Mouse (Mus musculus) gonadal fat pad, adult 2 months (tissue): ENCODE results near the gene Tmem107. TPM values are rescaled to one million over a fixed set of nuclear protein-coding genes. Genes with fewer than 3 reads are reported as not detected.

Experiments
- DNase-seq: peaks from one replicate; pipeline ENCODE4 v3.0.0-alpha.2; 2012; ENCODE audit warnings: low read depth
- polyA plus RNA-seq: library from polyadenylated mRNA; depleted of rRNA; stranded (reverse); fragments of >200 nt; gene quantifications from 2 replicates; pipeline ENCODE4 v1.2.3, GENCODE M21; 2012

Tmem107 gene
- polyA plus RNA-seq, 1 experiment = 40.1 TPM

DNA sequence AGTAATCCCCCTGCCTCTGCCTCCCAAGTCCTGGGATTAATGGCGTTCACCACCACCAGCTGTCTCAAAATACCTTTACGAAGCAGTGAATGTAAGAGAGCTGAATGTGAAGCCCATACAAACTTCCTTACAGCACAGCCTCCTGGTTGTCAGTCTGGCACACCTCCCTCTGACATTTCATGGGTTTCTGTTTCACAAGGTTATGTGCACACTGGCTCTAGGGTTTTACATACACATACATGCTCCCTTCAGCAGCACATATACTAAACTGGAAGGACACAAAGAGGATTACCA lies 4.1 kb downstream of the Tmem107 start:
- no peak for DNase-seq

DNA sequence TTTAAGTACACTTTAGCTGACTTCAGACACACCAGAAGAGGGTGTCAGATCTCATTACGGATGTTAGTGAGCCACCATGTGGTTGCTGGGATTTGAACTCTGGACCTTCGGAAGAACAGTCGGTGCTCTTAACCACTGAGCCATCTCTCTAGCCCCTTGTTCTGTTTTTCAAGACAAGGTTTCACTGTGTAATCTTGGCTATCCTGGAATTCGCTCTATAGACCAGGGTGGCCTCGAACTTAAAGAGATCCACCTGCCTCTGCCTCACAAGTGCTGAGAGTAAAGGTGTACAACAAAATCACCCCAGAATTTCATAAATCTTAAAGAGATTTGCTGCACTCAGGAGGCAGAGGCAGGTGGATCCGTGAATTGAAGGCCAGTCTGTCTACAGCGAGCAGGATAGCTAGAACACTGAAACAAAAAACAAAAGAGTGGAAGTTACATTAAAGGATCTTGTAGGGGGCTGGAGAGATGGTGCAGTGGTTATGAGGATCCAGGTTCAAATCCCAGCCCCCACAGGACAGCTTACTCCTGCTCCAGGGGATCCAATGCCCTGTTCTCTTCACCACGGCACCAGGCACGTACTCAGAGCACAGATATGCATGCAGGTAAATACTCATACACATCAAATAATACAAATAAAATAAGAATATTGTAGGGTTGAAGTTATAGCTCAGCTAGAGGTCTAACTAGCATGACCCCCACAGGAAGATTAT lies 5.3 kb downstream of the Tmem107 start:
- DNase-seq = no peak

DNA sequence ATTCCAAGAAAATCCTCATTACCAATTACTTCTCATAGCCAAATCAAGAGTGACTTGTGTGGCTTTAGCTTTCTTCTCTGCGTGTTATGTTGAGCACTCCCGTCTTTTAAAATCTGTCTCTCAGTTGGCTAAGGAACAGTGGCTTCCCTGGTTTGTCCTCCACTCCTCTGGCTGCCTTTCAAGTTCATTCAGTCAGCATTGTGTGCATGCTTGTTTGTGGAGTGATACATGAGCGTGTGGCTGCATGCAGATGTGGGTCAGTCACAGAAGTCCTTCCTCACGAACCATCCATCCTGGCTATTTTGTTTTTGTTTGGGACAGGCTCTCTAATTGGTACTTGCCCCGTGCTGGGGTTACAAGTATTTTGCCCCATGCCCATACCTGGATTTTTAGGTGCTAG lies 6.0 kb downstream of the Tmem107 start:
- no peak for DNase-seq

DNA sequence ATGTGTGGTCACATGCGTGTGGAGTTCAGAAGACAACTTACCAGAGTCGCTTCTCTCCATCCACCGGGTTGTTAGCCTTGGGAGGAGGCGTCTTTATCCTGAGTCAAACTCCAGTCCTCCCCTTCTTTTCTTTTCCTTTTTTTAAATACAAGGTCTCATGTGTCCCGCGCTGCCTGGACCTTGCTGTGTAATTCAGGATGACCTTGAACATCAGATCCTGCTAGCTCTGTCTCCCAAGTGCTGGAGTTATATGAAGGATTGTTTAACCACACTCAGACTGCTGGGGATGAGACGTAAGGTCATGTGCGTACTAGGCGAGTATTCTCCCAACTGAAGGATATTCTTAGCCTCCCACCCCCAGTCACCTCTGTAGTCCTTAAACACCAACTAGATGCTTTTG lies 6.7 kb downstream of the Tmem107 start:
- DNase-seq = no peak

DNA sequence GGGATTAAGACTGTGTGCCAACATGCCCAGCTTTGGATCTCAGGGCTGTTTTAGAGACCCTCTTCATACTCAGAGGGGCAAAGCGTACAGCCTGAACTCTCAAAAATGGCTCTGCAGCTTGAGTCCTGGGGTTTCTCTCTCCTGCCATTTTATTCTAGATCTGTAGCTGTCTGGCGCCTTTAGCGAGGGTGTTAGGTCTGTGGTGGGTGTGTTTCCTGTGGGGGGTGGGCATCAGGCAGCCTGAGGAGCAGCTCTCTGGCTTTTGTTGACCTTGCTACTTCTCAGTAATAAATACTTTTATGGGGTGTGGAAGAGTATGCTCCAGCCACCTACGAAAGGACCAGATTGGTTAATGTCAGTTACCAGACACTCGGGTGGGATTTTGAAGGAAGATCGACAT lies 7.4 kb downstream of the Tmem107 start:
- no peak for DNase-seq

DNA sequence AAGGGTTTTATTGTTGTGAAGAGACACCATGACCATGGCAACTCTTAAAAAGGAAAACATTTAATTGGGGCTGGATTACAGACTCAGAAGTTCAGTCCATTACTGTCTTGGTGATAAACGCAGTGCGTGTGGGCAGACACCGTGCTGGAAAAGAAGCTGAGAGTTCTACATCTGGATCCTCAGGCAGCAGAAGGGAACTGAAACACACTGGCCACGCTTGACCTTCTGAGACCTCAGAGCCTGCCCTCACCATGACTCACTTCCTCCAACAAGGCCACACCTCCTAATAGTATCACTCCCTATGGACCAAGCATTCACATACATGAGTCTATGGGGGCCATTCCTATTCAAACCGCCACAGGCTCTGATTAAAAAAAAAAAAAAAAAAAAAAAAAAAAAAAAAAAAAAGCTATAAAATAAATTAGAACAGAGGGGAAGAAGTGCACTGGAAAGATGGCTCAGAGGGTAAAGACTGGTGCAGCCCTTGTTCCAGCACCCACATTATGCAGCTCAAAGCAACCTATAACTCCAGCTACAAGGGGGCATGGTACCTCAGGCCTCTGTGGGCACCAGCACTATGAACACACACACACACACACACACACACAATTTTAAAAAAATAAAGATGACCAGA lies 8.3 kb downstream of the Tmem107 start:
- DNase-seq = no peak

DNA sequence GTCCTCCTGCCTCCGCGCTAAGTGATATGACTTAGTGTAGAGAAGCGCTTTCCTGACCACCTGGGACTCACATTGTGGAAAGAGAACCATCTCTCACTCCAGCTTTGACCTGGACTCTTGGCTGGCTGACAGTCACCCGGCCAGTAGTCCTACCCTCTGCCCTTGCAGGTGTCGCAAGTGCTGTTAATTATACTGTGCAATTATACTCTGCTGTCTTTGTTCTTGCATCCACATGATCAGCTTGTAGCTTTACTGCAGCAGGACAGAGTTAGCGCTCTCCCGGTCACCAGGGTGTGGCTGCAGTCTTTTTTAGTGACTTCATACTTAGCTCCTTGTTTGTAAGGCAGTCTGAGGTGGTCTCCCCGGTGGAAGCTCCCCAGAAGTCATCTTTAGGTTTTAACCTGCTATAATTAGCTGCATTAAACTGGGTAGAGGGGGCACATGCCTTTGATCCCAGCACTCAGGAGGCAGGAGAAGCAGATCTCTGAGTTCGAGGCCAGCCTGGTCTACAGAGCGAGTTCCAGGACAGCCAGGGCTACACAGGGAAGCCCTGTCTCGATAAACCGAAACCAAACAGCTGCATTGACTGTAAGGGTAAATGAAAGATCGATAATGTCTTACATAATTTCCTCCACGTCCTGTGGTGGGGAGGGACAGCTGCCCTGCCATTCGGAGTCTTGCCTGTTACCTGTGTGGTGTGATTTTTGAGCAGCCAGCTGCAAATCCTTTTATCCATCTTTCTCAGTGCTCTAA lies 9.7 kb downstream of the Tmem107 start:
- DNase-seq = no peak

DNA sequence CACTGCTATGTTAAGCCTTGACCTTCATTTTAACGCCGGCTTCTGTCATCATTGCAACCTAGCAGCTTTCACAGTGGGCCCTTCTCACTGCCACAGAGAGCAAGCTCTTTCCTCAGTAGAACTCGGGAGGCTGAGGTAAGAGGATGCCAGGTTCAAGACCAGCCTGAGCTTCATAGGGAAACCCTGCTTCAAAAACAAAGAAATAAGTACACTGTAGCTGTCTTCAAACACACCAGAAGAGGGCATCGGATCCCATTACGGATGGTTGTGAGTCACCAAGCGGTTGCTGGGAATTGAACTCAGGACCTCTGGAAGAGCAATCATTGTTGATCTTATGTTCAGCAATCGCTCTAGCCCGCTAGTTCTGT lies 10.2 kb downstream of the Tmem107 start:
- DNase-seq = no peak

DNA sequence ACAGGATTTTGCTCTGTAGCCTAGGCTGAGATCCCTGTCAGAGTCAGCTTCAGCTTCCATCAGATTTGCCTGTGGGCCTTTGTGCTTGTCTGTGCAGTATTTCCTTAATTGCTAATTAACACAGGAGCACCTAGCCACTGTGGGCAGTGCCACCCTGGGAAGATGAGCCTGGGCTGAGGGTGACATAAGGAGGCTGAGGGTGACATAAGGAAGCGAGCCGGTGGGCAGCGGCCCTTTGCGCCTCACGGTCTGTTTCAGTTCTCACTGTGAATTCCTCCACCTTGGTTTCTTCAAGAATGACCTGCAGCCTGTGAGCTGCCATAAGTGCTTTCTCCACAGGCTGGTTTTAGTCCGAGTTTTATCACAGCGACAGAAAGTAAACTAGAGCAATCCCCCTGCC lies 11.0 kb downstream of the Tmem107 start:
- no peak for DNase-seq

DNA sequence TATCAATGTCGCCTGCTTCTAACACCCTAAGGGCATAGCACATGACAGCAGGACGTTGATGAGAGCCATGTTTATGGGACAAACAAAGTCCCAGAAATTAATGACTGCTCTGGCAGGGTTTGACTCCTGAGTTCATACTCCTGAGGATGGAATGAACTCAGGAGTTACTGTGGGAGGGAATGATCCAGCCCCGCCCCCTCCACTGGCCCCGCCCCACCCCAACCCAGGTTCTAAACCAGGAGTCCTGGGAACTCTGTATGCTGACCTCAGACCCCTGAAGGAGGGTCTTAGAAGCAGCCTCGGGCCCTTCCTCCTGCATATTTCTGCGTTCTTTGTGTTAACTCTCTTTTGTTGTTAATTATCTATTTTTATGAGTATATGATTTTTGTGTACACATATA lies 15.0 kb downstream of the Tmem107 start:
- no peak for DNase-seq

DNA sequence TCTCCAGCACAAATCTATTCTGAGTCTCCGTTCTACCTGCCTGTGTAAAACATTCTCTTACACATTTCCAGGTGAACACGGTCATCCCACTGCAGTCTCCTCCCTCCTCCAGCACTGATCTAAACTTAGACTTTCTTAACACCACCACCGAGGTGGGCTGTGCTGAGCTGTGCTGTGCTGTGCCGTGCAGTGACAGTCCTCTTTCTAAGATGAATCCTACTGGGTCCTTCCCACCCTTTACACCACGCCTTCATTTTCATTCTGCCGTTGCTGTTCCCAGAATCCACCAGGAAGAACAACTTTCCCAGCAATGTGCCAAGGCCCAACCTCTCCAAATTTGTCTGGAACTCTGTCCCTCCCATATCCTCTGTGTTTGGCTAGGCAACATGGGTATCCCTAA lies 15.8 kb downstream of the Tmem107 start:
- no peak for DNase-seq

DNA sequence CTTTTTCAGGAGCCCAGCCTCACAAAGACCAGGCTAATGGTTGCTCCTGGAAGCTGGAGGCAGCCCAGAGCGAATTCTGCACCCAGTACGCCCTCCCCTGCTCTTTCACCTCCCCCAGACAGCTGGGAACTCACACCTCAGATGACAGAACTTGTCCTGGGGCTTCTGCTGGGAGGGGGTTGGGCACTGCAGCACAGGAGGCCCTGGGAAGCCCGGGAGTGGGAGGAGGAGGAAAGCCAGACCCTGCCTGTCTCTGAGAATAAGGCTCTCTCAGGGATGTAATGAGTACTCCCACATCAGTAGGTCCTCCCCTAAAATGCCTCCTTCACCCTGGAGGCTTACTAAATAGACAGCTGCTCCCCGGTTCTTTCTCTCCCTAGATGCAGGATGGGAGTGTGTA lies 16.5 kb downstream of the Tmem107 start:
- DNase-seq = no peak

DNA sequence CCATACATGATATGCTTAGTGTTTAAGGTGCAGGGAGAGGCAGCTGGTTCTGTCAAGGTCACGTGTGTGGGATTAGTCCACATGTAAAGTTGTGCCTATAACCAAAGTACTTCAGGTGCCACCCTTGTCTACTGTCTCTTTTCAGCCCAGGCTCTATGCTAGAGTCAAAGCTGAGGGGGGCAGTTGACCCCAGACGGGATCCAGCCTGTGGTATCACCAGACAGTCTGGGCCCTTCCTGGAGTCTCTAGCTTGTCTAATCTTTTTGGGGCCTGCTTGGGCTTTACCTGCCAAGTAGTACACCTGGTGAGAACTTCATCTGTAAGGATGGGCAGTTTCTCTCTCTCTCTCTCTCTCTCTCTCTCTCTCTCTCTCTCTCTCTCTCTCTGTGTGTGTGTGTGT lies 17.0 kb downstream of the Tmem107 start:
- DNase-seq = no peak

DNA sequence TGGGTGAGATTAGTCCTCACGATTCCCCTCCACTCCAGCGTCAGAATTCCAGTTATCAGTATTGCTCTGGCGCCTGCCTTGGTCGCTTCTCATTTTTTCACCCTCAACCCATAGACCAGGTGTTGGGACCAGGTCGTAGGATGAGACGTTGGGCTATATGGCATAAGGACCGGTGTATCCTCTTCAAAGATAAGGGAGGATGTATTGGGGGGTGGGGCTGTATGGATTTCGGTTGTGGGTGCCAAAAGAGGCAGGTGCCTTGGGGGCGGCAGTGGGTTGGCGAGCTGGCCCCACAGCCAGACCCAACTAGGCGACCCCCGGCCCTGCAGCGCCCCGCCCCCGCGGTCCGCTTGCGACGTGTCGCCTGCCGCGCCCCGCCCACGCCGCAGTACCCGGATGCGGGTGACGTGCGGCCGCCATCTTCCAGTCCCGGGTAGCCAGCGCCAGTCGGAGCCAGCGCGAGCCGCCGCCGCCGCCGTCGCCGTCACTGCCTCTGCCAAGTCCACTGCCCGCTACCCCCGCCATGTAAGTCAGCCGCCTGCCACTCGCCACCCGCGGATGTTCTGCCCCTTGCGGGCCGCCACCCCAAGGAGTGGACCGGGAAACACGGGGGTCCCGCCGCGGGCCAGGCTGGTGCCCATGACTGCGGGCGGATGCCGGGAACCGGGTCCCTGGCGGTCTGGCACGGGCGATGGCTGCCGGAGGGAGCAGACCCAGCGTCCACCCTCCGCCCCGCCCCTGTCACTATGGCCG lies 17.7 kb downstream of the Tmem107 start, which contains the start of gene Vamp2:
Gene Vamp2 (plus strand): TSS at position 388 of the 753 bp plus-strand sequence.
- no peak for DNase-seq

DNA sequence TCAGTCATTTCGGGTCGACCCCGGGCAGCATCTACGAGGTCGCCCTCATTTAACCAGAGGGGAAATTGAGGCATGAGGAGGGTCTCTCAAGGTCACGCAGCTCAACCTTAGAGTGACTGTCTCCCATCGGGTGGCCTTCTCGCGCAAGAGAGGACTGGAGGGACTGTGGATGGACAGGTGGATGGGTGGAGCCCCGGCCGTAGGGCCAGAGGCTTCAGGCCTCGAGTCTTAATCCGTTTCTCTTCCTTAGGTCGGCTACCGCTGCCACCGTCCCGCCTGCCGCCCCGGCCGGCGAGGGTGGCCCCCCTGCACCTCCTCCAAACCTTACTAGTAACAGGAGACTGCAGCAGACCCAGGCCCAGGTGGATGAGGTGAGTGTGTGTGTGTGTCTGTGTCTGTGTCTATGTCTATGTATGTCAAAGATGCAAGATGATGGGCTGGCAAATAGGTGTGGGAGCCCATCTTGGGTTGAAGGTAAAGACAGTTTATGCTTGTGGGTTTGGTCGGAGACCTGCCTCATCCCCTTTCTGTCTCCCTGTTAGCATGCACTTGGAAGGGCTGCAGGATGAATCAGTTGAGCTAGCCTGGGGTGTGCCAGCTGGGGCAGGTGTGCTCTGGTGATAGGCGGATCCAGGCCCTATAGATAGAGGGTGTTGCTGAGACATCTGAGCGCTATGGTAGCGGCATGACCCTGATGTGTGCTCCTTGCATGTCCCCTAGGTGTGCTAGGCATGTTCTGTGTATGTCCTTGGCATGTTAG lies 18.4 kb downstream of the Tmem107 start:
- no peak for DNase-seq

DNA sequence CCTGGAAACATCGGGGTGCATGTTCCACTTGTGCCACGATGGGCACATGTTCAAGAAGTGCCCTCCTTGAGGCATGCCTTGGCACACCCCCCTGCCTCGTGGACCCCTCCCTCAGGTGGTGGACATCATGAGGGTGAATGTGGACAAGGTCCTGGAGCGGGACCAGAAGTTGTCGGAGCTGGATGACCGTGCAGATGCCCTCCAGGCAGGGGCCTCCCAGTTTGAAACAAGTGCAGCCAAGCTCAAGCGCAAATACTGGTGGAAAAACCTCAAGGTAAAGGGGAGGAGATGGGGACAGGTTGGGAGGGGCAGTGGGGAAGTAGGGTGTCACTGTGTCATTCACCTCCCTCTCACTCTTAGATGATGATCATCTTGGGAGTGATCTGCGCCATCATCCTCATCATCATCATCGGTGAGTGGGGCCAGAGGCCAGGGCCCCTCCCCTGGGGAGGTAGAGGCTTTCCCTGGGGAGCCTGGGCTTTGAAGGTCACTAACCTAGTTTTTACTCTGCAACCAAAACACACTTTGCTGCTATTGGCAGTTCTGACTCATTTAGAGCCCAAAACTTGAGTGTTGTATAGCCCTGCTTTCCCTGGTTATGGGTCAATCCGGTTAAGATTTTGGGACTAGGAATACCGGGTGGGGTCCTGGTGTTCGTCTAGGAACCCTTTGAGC lies 19.1 kb downstream of the Tmem107 start:
- DNase-seq = no peak

DNA sequence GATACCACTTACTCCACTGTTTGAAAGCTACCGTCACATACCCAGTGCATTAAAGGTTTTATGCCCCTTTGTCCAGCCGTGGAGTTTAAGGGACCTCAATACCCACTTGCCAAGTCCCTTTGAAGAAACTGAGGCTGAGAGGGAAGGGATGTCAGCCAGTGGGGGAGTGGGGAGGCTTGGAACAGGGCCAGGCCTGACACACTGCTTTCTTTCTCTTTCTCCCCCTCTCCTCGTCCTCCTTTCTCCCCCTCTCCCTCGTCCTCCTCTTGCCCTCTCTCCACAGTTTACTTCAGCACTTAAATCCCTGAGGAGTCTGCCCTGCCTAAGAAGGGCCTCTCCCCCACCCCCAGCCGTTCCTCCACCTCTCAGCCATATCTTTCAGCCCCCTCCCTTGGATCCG lies 19.8 kb downstream of the Tmem107 start:
- DNase-seq = no peak

DNA sequence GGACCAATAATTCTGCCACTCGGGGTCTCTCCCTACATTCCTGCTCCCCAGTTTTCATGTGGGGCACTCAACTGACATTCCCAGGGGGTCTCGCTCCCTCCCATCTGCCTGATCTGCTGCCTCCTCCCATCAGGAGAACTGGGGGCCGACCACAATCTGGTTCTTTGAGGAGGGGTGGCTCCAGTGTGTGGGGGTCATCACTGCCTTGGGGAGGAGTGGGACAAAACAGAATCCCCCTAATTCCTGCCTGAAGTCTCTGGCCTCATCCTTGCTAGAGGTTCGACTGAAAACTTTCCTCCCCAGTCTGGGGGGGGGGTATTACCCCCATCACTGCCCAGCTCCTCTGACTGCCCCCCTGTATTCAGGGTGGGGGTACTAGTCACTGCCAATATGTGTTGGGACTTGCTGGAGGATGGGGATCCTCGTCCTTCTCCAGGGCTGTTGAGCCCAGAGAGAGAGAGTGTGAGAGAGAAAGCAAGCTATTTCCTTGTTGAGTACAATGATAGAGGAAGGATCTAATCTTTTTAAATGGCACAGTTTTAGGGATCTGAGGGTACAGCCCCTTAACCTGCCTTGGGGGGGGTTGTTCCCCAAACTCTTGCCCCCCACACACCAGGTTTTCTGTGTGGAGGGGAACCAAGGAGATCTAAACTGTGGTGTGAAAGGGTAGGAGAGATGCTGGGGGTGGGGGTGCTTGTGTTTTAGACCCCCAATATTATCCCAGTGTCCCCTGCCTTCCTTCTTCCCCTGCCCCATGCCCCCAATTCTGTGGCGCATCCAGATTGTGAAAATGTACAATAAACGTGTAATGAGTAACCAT lies 21.2 kb downstream of the Tmem107 start:
- no peak for DNase-seq

DNA sequence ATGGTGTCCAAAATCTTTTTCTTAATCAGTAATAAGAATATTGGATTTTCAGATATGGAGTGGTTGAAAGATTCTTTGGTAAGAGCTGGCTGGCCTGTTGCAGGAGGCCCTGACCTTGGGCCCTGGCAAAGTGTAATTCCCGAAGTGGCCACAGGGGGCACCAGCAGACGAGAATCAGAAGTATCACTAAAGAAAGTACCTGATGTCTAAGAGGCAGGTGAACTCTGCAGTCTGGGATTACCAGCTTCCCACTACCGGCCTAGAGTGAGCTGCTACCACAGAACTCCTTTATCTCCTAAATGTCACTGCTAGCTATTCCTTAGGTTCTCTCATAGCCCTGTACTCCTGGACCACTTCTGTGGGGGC lies 21.8 kb downstream of the Tmem107 start:
- no peak for DNase-seq

DNA sequence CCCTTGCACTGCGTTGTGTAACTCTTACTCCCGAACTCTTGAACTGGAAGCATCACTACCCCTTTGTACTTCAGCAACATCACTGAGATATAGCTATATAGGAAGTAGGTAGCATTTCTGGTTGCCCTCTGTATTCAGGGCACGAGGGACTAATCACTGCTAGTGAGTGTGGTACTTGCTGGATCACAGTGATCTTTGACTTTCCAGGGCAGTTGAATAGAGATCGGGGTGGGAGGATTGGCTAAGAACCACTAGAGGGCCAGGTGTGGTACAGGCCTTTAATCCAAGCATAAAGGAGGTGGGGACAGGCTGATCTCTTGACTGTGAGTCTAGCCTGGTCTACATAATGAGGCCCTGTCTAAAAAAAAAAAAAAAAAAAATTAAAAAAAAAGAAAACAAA lies 22.3 kb downstream of the Tmem107 start:
- DNase-seq = no peak
